Mouse (Mus musculus) midbrain, embryonic 12.5 days (tissue): ENCODE results near the gene Vmn2r87. TPM values are rescaled to one million over a fixed set of nuclear protein-coding genes. Genes with fewer than 3 reads are reported as not detected.
"Not testable (repeated sequence)": the region's sequence is repeated elsewhere in the genome, so short reads cannot be mapped to it uniquely, and the experiment has no call there.

Source experiments
- ATAC-seq: fragments of 200-750 bp; cut with Nextera tagmentation; 2 replicates; pipeline ENCODE4 v1.8.0; 2017; ENCODE audit warnings: low read depth, moderate TSS enrichment, moderate library complexity; ENCODE audit not compliant: low FRiP score
- H3K27ac ChIP-seq: fragments of 300-500 bp; sonication (generic); replicated peaks from 2 replicates; pipeline ENCODE4 v1.5.1; 2016; ENCODE audit warnings: mild to moderate bottlenecking
- H3K27me3 ChIP-seq: fragments of 300-500 bp; sonication (generic); 2 replicates; pipeline ENCODE4 v1.6.1; 2016; ENCODE audit warnings: mild to moderate bottlenecking
- H3K36me3 ChIP-seq: fragments of 300-500 bp; sonication (generic); 2 replicates; pipeline ENCODE4 v1.6.1; 2016
- H3K4me1 ChIP-seq: fragments of 300-500 bp; sonication (generic); 2 replicates; pipeline ENCODE4 v1.6.1; 2016
- H3K4me2 ChIP-seq: fragments of 300-500 bp; sonication (generic); replicated peaks from 2 replicates; pipeline ENCODE4 v1.6.1; 2016; ENCODE audit warnings: mild to moderate bottlenecking, moderate library complexity
- H3K4me3 ChIP-seq: fragments of 300-500 bp; sonication (generic); 2 replicates; pipeline ENCODE4 v1.5.1; 2016; ENCODE audit warnings: mild to moderate bottlenecking
- H3K9ac ChIP-seq: fragments of 300-500 bp; sonication (generic); replicated peaks from 2 replicates; pipeline ENCODE4 v1.6.1; 2016; ENCODE audit warnings: mild to moderate bottlenecking, moderate library complexity
- H3K9me3 ChIP-seq: fragments of 300-500 bp; sonication (generic); 2 replicates; pipeline ENCODE4 v1.6.1; 2016; ENCODE audit warnings: mild to moderate bottlenecking
- WGBS: fragments of 180-500 bp; shearing (Covaris S2); methylation state at CpG from one replicate; pipeline ENCODE4 v1.1.7; 2016; 5-methylcytosine and 5-hydroxymethylcytosine counted together
- polyA plus RNA-seq: library from polyadenylated mRNA; unstranded; fragments of >200 nt; fragmentation: Nextera tagmentation; extraction: Ambion mirVana; gene quantifications from 2 replicates; pipeline ENCODE4 v1.2.1, GENCODE M21; 2016

Vmn2r87 gene
- 0.10 TPM in 1 of 2 replicates, not detected in the other for polyA plus RNA-seq

DNA sequence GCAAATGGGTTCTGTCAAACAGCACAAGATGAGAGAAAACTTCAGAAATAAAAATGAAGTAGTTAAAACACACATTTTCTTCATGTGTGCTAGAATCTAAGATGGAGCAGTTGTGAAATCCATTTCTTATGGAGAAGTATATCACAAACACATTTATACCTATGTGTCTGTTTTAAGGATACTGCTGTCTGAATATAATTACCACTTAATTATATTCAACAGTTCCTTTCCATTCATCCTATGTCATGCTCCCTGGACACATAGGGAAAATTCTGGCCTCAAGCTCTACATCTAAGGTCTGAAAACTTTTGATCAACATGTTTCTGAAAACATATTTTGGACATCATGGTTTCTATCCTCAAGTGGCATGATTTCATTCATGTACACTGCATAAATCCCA lies at the start of gene Vmn2r87:
TSS of gene Vmn2r87 (minus strand) at position 101 of the 400 bp plus-strand sequence.
- no peaks in the 10 kb centered on the region for H3K4me1 ChIP-seq
- ATAC-seq: no peak
- no peak within 1 kb of the TSS for H3K9ac ChIP-seq
- H3K9me3 ChIP-seq: no peaks in the 10 kb centered on the region
- H3K4me3 ChIP-seq: no peak within 1 kb of the TSS
- H3K27me3 ChIP-seq: no peaks in the 10 kb centered on the region
- no peak within 1 kb of the TSS for H3K4me2 ChIP-seq
- no peak within 1 kb of the TSS for H3K27ac ChIP-seq
- no peaks in the 10 kb centered on the region for H3K36me3 ChIP-seq

DNA sequence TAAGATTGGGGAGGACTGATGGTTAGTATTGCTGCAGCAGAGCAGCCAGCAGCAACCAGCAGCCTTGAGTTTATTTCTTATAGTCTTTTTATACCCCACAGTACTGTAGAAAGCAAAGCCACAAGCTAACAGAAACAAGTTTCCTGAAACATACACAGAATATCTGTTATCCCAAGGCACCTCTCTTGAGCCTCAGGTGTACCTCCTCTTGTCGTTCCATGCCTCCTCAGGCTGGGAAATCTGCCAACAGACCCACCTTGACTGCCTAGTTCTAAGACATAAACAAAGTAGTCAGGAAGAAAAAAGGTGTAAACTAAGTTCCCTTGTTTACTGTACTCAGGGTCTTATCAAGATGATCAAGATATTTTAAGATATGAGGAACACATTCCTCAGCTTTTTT lies 47.1 kb upstream of the Vmn2r87 start:
- H3K4me3 ChIP-seq, H3K9ac ChIP-seq, H3K27ac ChIP-seq, ATAC-seq, H3K27me3 ChIP-seq, H3K36me3 ChIP-seq, H3K9me3 ChIP-seq, H3K4me2 ChIP-seq, H3K4me1 ChIP-seq: not testable (repeated sequence)
- 94% methylated on average over 1 of the region's 1 CpGs for WGBS

DNA sequence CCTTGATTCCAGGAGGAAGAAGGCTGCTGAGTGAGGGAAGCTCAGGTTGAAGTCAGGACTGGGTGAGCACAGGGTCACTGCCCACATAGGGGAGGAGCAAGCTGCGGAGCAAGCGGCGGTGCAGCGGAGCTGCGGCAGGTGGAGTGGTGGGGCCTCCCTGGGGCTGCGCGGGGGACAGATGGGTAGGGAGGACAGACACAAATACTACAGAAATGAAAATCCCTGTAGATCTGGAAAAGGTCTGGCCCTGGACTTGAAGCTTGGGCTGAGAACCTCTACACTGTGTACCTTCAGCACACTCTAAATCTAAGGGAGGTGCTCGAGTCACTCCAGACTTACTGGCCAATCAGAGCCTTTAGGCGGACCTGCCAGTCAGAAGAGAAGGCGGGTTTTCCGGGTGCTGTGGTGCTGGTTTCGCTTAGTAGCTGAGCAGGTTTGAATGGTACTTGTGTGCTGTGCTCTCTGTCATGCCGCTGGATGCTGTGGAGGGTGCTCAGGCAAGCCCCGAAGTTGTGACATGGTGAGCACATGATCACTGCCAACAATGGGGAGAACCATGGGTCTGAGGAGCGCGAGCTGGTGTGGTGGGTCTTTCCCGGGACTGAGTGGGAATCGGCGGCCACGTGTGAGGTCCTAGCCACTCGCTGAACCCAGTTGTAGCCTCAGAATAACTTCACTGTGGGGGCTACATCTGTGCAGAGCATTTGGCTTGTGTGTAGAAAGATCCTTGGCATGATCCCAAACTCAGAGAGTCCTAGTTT lies 44.9 kb upstream of the Vmn2r87 start:
- peak overlapping the region; percentile 68 for H3K4me2 ChIP-seq
- 2% methylated on average over 20 of the region's 21 CpGs for WGBS
- peak overlapping the region; percentile 58; the same call in 1 of the 2 replicates for H3K27ac ChIP-seq
- not testable (repeated sequence) for H3K27me3 ChIP-seq, H3K36me3 ChIP-seq, H3K9me3 ChIP-seq, H3K4me1 ChIP-seq
- H3K9ac ChIP-seq: peak overlapping the region; percentile 60
- peak overlapping the region; percentile 55 for H3K4me3 ChIP-seq
- ATAC-seq: peak; percentile 98

DNA sequence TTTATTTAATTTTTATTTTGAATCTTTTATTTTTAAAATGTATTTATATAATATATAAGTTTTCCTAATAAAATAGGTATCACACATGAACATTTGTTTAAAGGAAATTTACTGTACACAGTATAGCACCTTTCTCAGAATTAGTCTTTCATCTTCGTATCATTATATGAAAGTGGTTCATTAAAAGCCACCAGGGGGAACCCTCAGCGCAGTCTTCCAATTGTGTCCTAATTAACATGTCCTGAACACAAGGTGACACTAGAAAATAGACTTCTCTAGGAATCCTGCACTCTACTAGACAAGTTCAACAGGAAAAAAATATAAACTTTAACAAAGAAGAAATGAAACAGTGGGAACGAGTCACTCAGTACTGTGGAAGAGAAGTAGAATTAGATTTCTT lies 38.9 kb upstream of the Vmn2r87 start:
- H3K27me3 ChIP-seq: no peaks in the 10 kb centered on the region
- ATAC-seq: no peak
- no peaks in the 10 kb centered on the region for H3K36me3 ChIP-seq
- WGBS: 78% methylated on average over 3 of the region's 3 CpGs
- H3K4me1 ChIP-seq: no peaks in the 10 kb centered on the region
- no peak overlapping the region for H3K4me3 ChIP-seq
- no peak overlapping the region for H3K27ac ChIP-seq
- H3K9ac ChIP-seq: no peak overlapping the region
- no peak overlapping the region for H3K4me2 ChIP-seq
- no peaks in the 10 kb centered on the region for H3K9me3 ChIP-seq

DNA sequence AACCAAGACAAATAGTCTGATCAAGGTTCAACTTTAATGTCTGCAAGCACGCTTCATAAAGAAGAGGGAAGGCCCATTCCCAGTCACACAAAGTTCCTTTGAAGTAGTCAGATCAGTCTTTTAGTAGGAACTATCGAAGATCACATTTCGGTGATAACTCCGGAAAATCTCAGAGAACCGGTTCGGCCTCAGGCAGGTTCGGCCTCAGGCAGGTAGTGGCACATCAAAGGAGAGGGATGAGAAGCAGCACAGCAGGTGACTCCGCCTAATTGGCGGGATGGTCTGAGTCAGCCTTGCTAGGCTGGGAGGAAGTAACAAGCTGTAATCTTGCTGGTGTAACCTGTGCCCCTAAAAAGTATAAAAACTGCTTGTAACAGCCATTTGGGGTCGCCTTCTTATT lies 30.7 kb upstream of the Vmn2r87 start:
- Histone ChIP-seq H3K9ac (no peak overlapping the region), H3K27me3 (no peaks in the 10 kb centered on the region), H3K27ac (no peak overlapping the region), H3K4me2 (no peak overlapping the region), H3K9me3 (no peaks in the 10 kb centered on the region), H3K4me1 (no peaks in the 10 kb centered on the region), H3K4me3 (no peak overlapping the region), H3K36me3 (no peaks in the 10 kb centered on the region)
- ATAC-seq: no peak
- WGBS: 65% methylated on average over 10 of the region's 10 CpGs

DNA sequence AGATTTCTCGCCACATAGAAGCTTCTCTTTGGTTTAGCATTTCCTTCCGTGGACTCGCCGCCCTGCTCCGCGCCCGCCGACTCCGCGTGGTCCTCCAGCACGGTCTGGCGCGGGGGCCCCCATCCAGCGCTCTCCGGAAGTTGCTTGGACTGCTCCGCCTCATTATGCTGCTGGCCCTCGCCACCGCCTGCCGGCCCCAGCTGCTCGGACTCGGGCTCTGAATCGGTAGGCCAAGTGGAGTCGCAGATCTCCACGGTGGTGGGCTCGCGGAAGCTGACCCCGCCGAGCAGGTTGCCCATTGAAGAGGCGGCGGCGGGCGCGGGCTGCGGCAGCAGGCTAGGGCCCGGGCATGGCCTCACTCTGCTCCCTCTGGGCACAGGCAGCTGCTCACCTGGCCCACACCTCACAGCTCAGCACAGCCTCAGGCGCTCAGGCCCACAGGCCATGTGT lies 26.9 kb downstream of the Vmn2r87 start:
- Histone ChIP-seq H3K9ac (peak overlapping the region; percentile 53), H3K27ac (no peak overlapping the region), H3K9me3 (no peaks in the 10 kb centered on the region), H3K4me3 (peak overlapping the region; percentile 50), H3K4me2 (peak overlapping the region; percentile 70), H3K4me1 (no peaks in the 10 kb centered on the region), H3K27me3 (no peaks in the 10 kb centered on the region), H3K36me3 (no peaks in the 10 kb centered on the region)
- 5% methylated on average over 36 of the region's 36 CpGs for WGBS
- peak; percentile 99 for ATAC-seq

DNA sequence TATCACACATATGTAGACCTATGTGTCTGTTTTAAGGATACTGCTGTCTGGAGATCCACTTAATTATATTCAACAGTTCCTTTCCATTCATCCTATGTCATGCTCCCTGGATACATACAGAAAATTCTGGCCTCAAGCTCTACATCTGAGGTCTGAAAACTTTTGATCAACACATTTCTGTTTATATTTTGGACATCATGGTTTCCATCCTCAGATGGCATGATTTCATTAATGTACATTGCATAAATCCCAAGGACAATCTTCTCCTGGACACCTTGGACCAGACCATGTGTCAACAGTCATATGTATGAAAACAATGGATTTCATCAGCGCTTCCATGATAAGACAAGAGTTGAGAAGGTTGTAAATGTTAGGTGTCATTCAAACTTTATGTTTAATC lies 41.2 kb downstream of the Vmn2r87 start, which contains the start of gene Vmn2r86:
TSS of gene Vmn2r86 (minus strand) at position 101 of the 400 bp plus-strand sequence.
- not testable (repeated sequence) for H3K4me1 ChIP-seq, H3K9ac ChIP-seq, H3K4me2 ChIP-seq, H3K9me3 ChIP-seq, H3K27ac ChIP-seq, H3K36me3 ChIP-seq, H3K27me3 ChIP-seq, H3K4me3 ChIP-seq, ATAC-seq
- WGBS: 86% methylated on average over 1 of the region's 1 CpGs

DNA sequence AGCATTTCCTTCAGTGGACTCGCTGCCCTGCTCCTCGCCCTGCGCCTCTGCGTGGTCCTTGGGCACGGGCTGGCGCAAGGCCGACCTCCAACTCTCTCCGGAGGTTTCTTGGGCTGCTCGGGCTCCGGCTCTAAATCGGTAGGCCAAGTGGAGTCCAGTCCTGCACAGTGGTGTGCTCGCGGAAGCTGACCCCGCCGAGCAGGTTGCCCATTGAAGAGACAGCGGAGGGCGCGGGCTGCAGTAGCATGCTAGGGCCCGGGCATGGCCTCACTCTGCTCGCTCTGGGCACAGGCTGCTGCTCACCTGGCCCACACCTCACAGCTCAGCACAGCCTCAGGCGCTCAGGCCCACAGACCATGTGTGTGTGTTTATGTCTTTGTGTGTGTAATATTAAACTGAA lies 52.4 kb downstream of the Vmn2r87 start:
- Histone ChIP-seq H3K36me3 (no peaks in the 10 kb centered on the region), H3K9me3 (no peaks in the 10 kb centered on the region), H3K9ac (no peak overlapping the region), H3K27ac (no peak overlapping the region), H3K27me3 (no peaks in the 10 kb centered on the region), H3K4me3 (no peak overlapping the region), H3K4me1 (no peaks in the 10 kb centered on the region), H3K4me2 (no peak overlapping the region)
- 92% methylated on average over 21 of the region's 21 CpGs for WGBS
- ATAC-seq: 0 out of 2 replicates have a peak, but pooled peaks have one; percentile 9

DNA sequence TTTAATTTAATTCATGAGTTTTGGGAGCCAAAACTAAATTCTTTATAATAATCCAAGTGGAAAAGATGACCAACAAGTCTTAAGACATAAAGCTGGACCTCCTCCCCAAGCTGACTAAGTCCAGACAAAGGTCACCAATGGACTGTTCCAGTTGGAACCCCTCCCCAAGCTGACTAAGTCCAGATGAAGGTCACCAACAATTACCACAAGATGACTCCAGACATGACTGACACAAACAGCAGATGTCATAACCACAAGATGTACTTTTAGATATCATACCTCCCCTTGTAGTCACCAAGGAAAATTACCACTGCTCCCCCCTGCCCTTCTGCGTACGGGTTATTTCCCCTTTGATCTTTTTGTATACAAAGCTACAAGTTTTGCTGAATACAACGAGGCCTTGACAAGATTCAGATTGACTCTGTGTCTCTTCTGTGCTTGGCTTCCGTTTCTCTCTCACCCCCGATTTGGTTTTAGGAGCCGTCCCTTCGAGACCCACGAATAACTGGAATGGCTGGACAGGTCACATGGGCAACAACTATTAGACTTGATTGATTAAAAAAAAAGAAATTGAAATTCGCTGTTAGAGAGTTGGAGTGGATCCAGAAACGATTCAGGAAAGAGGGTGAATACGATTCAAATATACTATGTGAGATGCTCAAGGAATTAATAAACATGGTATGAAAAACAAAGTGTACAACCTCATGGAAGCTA lies 62.9 kb downstream of the Vmn2r87 start:
- not testable (repeated sequence) for H3K27ac ChIP-seq, H3K4me3 ChIP-seq, H3K27me3 ChIP-seq, H3K4me2 ChIP-seq, H3K9me3 ChIP-seq, H3K9ac ChIP-seq, H3K4me1 ChIP-seq, H3K36me3 ChIP-seq, ATAC-seq
- WGBS: 88% methylated on average over 11 of the region's 11 CpGs

DNA sequence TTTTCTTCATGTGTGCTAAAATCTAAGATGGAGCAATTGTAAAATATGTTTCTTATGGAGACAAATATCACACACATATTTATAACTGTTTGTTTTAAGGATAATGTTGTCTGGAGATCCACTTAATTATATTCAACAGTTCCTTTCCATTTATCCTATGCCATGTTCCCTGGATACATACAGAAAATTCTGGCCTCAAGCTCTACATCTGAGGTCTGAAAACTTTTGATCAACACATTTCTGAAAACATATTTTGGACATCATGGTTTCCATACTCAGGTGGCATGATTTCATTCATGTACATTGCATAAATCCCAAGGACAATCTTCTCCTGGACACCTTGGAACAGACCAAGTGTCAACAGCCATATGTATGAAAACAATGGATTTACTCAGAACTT lies 67.6 kb downstream of the Vmn2r87 start, which contains the start of gene Vmn2r85:
TSS of gene Vmn2r85 (minus strand) at position 101 of the 400 bp plus-strand sequence.
- H3K27me3 ChIP-seq, H3K36me3 ChIP-seq, H3K4me3 ChIP-seq, H3K27ac ChIP-seq, H3K4me1 ChIP-seq, ATAC-seq, H3K9ac ChIP-seq, H3K4me2 ChIP-seq, H3K9me3 ChIP-seq: not testable (repeated sequence)

DNA sequence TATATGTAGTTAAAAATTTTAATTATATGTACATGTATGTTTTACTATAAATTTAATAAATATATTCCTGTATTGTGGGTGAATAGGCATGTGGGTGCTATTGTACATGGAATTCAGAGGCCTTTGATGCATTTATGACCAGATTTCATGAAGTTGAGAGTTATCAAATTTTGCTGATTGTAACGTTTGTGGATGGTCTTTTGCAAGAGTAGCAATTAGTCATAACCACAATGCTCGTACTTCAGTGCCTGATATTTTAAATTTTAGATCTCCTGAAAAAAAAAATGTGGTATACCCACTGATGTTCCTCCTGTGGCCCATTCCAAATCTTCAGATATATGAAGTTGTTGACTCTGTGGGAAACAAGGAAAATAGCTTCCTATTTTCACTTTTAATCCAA lies 74.8 kb downstream of the Vmn2r87 start:
- not testable (repeated sequence) for H3K36me3 ChIP-seq, H3K9me3 ChIP-seq, H3K4me1 ChIP-seq, ATAC-seq, H3K4me3 ChIP-seq, H3K27ac ChIP-seq, H3K9ac ChIP-seq, H3K4me2 ChIP-seq, H3K27me3 ChIP-seq
- 79% methylated on average over 2 of the region's 2 CpGs for WGBS
